Mouse (Mus musculus) liver, adult 2 months (tissue): ENCODE measurements around the gene Arhgap10. TPM values are rescaled to one million over a fixed set of nuclear protein-coding genes. Genes with fewer than 3 reads are reported as not detected.
"Not testable (repeated sequence)": the region's sequence is repeated elsewhere in the genome, so short reads cannot be mapped to it uniquely, and the experiment has no call there.

Experiments
- DNase-seq: peaks from one replicate; pipeline ENCODE4 v3.0.0-alpha.2; 2011; ENCODE audit warnings: low read depth, low spot score; ENCODE audit errors: extremely low read depth
- H3K27ac ChIP-seq: fragments of 200-500 bp; replicated peaks from 2 replicates; pipeline ENCODE4 v1.5.1; 2012; ENCODE audit warnings: low read depth, mild to moderate bottlenecking, control low read depth, inconsistent platforms, low read length; ENCODE audit not compliant: insufficient read depth
- H3K27me3 ChIP-seq: fragments of 200-500 bp; 2 replicates; pipeline ENCODE4 v1.6.1; 2012; ENCODE audit warnings: mild to moderate bottlenecking, moderate library complexity, low read length, inconsistent platforms; ENCODE audit not compliant: control insufficient read depth, insufficient read depth
- H3K36me3 ChIP-seq: fragments of 200-500 bp; 2 replicates; pipeline ENCODE4 v1.6.1; 2012; ENCODE audit warnings: low read length, inconsistent platforms; ENCODE audit not compliant: control insufficient read depth, insufficient read depth
- H3K4me1 ChIP-seq: fragments of 200-500 bp; 2 replicates; pipeline ENCODE4 v1.6.1; 2011; ENCODE audit warnings: low read length; ENCODE audit not compliant: control insufficient read depth, insufficient read depth
- H3K4me3 ChIP-seq: fragments of 200-500 bp; 2 replicates; pipeline ENCODE4 v1.5.1; 2011; ENCODE audit warnings: low read depth, mild to moderate bottlenecking, control low read depth, low read length, moderate library complexity; ENCODE audit not compliant: insufficient read depth
- H3K79me2 ChIP-seq: fragments of 200-500 bp; 2 replicates; pipeline ENCODE4 v1.6.1; 2012; ENCODE audit warnings: inconsistent platforms, mild to moderate bottlenecking, low read length, moderate library complexity; ENCODE audit not compliant: control insufficient read depth, insufficient read depth
- H3K9ac ChIP-seq: fragments of 200-500 bp; 2 replicates; pipeline ENCODE4 v1.6.1; 2012; ENCODE audit warnings: low read depth, mild to moderate bottlenecking, control low read depth, inconsistent platforms, low read length
- CTCF ChIP-seq: fragments of 200-500 bp; IDR thresholded peaks from 2 replicates; pipeline ENCODE4 v1.5.1; 2011; ENCODE audit warnings: low read depth, low read length, control low read depth
- POLR2A ChIP-seq: fragments of 200-500 bp; IDR thresholded peaks from 2 replicates; pipeline ENCODE4 v1.6.1; 2011; ENCODE audit warnings: low read length, control low read depth; ENCODE audit not compliant: insufficient read depth; ENCODE audit errors: extremely low read depth
- WGBS: fragments of 180-500 bp; shearing (Covaris S2); methylation state at CpG from one replicate; pipeline ENCODE4 v1.1.7; 2018; 5-methylcytosine and 5-hydroxymethylcytosine counted together
- polyA plus RNA-seq: library from polyadenylated mRNA; depleted of rRNA; stranded (reverse); fragments of >200 nt; gene quantifications from 2 replicates; pipeline ENCODE4 v1.2.3, GENCODE M21; 2012
- total RNA-seq: library from RNA; depleted of rRNA; stranded (reverse); fragments of >200 nt; gene quantifications from 2 replicates; pipeline ENCODE4 v1.2.3, GENCODE M21; 2014

Gene Arhgap10
- total and polyA plus RNA-seq, 2 experiments: 0.88 to 1.8 TPM

- 95% methylated on average over 8 of the region's 8 CpGs for WGBS
- Histone ChIP-seq H3K4me1 (no peaks in the 10 kb centered on the region), H3K79me2 (no peaks in the 10 kb centered on the region), H3K27ac (no peak overlapping the region), H3K27me3 (no peaks in the 10 kb centered on the region), H3K9ac (no peak overlapping the region), H3K4me3 (no peak overlapping the region), H3K36me3 (no peaks in the 10 kb centered on the region)
- no peak for TF ChIP-seq POLR2A
- no peak for TF ChIP-seq CTCF
- no peak for DNase-seq
Observed at GRCm38 (mm10) chr8:77328473-77328872, 189.3 kb downstream of the Arhgap10 start.

- no peak for DNase-seq
- Histone ChIP-seq H3K36me3 (no peaks in the 10 kb centered on the region), H3K79me2 (no peaks in the 10 kb centered on the region), H3K27ac (no peak overlapping the region), H3K9ac (no peak overlapping the region), H3K4me3 (no peak overlapping the region), H3K4me1 (no peaks in the 10 kb centered on the region), H3K27me3 (no peaks in the 10 kb centered on the region)
- 92% methylated on average over 4 of the region's 4 CpGs for WGBS
- TF ChIP-seq CTCF (no peak), POLR2A (no peak)
Observed at GRCm38 (mm10) chr8:77327326-77327725, 190.4 kb downstream of the Arhgap10 start.

- not testable (repeated sequence) for H3K27ac ChIP-seq, H3K36me3 ChIP-seq, H3K4me1 ChIP-seq, H3K4me3 ChIP-seq, H3K9ac ChIP-seq, DNase-seq, H3K79me2 ChIP-seq, H3K27me3 ChIP-seq
- 85% methylated on average over 6 of the region's 7 CpGs for WGBS
Observed at GRCm38 (mm10) chr8:77322727-77323126, 195.0 kb downstream of the Arhgap10 start.

- Histone ChIP-seq H3K79me2 (no peaks in the 10 kb centered on the region), H3K4me1 (no peaks in the 10 kb centered on the region), H3K4me3 (no peak overlapping the region), H3K27me3 (no peaks in the 10 kb centered on the region), H3K9ac (no peak overlapping the region), H3K36me3 (no peaks in the 10 kb centered on the region), H3K27ac (no peak overlapping the region)
- no peak for DNase-seq
- WGBS: 99% methylated on average over 4 of the region's 4 CpGs
- TF ChIP-seq POLR2A (no peak), CTCF (no peak)
Observed at GRCm38 (mm10) chr8:77321901-77322300, 195.9 kb downstream of the Arhgap10 start.

- H3K27me3 ChIP-seq: no peaks in the 10 kb centered on the region
- 88% methylated on average over 9 of the region's 9 CpGs for WGBS
- H3K9ac ChIP-seq: no peak overlapping the region
- H3K4me3 ChIP-seq: no peak overlapping the region
- TF ChIP-seq POLR2A (no peak), CTCF (no peak)
- no peak overlapping the region for H3K27ac ChIP-seq
- no peak for DNase-seq
- no peaks in the 10 kb centered on the region for H3K4me1 ChIP-seq
- no peaks in the 10 kb centered on the region for H3K36me3 ChIP-seq
- no peaks in the 10 kb centered on the region for H3K79me2 ChIP-seq
Observed at GRCm38 (mm10) chr8:77318590-77318989, 199.2 kb downstream of the Arhgap10 start.

- TF ChIP-seq POLR2A (no peak), CTCF (no peak)
- 93% methylated on average over 2 of the region's 2 CpGs for WGBS
- no peaks in the 10 kb centered on the region for H3K4me1 ChIP-seq
- no peaks in the 10 kb centered on the region for H3K36me3 ChIP-seq
- no peaks in the 10 kb centered on the region for H3K27me3 ChIP-seq
- H3K27ac ChIP-seq: no peak overlapping the region
- no peak for DNase-seq
- H3K79me2 ChIP-seq: no peaks in the 10 kb centered on the region
- H3K9ac ChIP-seq: no peak overlapping the region
- no peak overlapping the region for H3K4me3 ChIP-seq
Observed at GRCm38 (mm10) chr8:77317771-77318170, 200.0 kb downstream of the Arhgap10 start.
